Mouse (Mus musculus) liver, adult 2 months (tissue): ENCODE results near the gene Mnd1.

Experiments
- CTCF ChIP-seq: fragments of 200-500 bp; IDR thresholded peaks from 2 replicates; pipeline ENCODE4 v1.5.1; 2011; ENCODE audit warnings: low read depth, low read length, control low read depth
- POLR2A ChIP-seq: fragments of 200-500 bp; IDR thresholded peaks from 2 replicates; pipeline ENCODE4 v1.6.1; 2011; ENCODE audit warnings: low read length, control low read depth; ENCODE audit not compliant: insufficient read depth; ENCODE audit errors: extremely low read depth

DNA sequence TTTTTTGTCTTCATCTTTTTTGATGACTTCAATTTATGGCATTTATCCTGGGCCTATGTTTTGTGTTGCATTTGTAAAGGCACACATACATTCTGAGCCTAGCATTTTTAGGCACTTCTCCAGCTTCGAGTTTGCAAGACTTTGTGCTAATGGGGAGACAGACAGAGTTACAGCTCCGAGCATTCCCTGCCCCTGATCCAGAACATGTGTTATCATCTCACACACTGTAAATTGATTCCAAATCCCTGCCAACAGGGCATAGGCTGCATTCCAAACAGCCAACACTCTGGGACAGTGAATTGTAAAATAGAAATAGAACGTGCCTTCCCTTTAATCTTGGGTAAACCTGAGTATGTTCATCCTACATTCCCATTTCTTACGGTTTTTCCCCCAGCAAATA is 95.9 kb downstream of the Mnd1 start:
- TF ChIP-seq CTCF, result no peak
- TF ChIP-seq POLR2A, result no peak
